Mouse (Mus musculus): ENCODE data around the gene Srpk3. TPM values are rescaled to one million over a fixed set of nuclear protein-coding genes. Genes with fewer than 3 reads are reported as not detected.
A peak's percentile ranks its signal among the peaks of the same experiment; 100 is the strongest.
"Not testable (repeated sequence)": the region's sequence is repeated elsewhere in the genome, so short reads cannot be mapped to it uniquely, and the experiment has no call there.

Srpk3 gene
- 109 and 119 TPM in 2 replicates for polyA plus RNA-seq (2012; rRNA removed)

- Histone ChIP-seq H3K4me1 (ENCODE audit: control insufficient read depth, insufficient read depth, insufficient read length) (peaks cover 7% of the 10 kb centered on the region; the same call in 1 of the 2 replicates), H3K36me3 (ENCODE audit: control insufficient read depth, insufficient read depth, low read length) (peaks cover 9% of the 10 kb centered on the region), H3K27ac (ENCODE audit: insufficient read depth, low read length) (peak within 1 kb of the TSS; percentile 70), H3K4me3 (ENCODE audit: extremely low read depth, insufficient read depth, insufficient read length) (peak within 1 kb of the TSS; percentile 52), H3K27me3 (ENCODE audit: control insufficient read depth, insufficient read depth, low read length) (no peaks in the 10 kb centered on the region)
- TF ChIP-seq POLR2A (IDR thresholded peaks at IDR 0.05; ENCODE audit: low read depth, low read length) (0 out of 2 replicates have a peak, but pooled peaks have one; percentile 11), CTCF (IDR thresholded peaks at IDR 0.05; ENCODE audit: extremely low read depth, insufficient read depth, insufficient read length, insufficient replicate concordance) (no peak)
- 32% methylated on average over 9 of the region's 9 CpGs for WGBS
- peak in 1 of 2 experiments; percentile 62 for DNase-seq (ENCODE audit: low read depth in 1 of 2, low spot score in 2 of 2)
These were observed at the start of gene Srpk3 for GRCm38 (mm10) chrX:73774168-73774760. Gene Srpk3, plus strand, starts transcription at chrX:73774405.

- H3K4me1 ChIP-seq (ENCODE audit: control insufficient read depth, insufficient read depth, insufficient read length) = no peaks in the 10 kb centered on the region
- H3K27me3 ChIP-seq (ENCODE audit: control insufficient read depth, insufficient read depth, low read length) = no peaks in the 10 kb centered on the region
- peaks cover 16% of the 10 kb centered on the region for H3K36me3 ChIP-seq (ENCODE audit: control insufficient read depth, insufficient read depth, low read length)
- no peak overlapping the region for H3K4me3 ChIP-seq (ENCODE audit: extremely low read depth, insufficient read depth, insufficient read length)
- WGBS = 57% methylated on average over 1 of the region's 1 CpGs
- DNase-seq (ENCODE audit: low read depth in 1 of 2, low spot score in 2 of 2) = no peak
- TF ChIP-seq CTCF (IDR thresholded peaks at IDR 0.05; ENCODE audit: extremely low read depth, insufficient read depth, insufficient read length, insufficient replicate concordance) (no peak), POLR2A (IDR thresholded peaks at IDR 0.05; ENCODE audit: low read depth, low read length) (no peak)
- no peak overlapping the region for H3K27ac ChIP-seq (ENCODE audit: insufficient read depth, low read length)
These were observed 43.3 kb upstream of the Srpk3 start for GRCm38 (mm10) chrX:73730908-73731307.

GRCm38 (mm10) chrX:73738155-73738554 is 36.0 kb upstream of the Srpk3 start:
- H3K4me3 ChIP-seq (ENCODE audit: extremely low read depth, insufficient read depth, insufficient read length) = no peak overlapping the region
- 47% methylated on average over 1 of the region's 1 CpGs for WGBS
- no peak for DNase-seq (ENCODE audit: low read depth in 1 of 2, low spot score in 2 of 2)
- H3K27me3 ChIP-seq (ENCODE audit: control insufficient read depth, insufficient read depth, low read length) = no peaks in the 10 kb centered on the region
- no peak for TF ChIP-seq POLR2A (IDR thresholded peaks at IDR 0.05; ENCODE audit: low read depth, low read length)
- TF ChIP-seq CTCF (IDR thresholded peaks at IDR 0.05; ENCODE audit: extremely low read depth, insufficient read depth, insufficient read length, insufficient replicate concordance) = no peak; the same call in 1 of the 2 replicates
- no peaks in the 10 kb centered on the region for H3K4me1 ChIP-seq (ENCODE audit: control insufficient read depth, insufficient read depth, insufficient read length)
- no peak overlapping the region for H3K27ac ChIP-seq (ENCODE audit: insufficient read depth, low read length)
- H3K36me3 ChIP-seq (ENCODE audit: control insufficient read depth, insufficient read depth, low read length) = peaks cover 3% of the 10 kb centered on the region; the same call in 1 of the 2 replicates

DNA sequence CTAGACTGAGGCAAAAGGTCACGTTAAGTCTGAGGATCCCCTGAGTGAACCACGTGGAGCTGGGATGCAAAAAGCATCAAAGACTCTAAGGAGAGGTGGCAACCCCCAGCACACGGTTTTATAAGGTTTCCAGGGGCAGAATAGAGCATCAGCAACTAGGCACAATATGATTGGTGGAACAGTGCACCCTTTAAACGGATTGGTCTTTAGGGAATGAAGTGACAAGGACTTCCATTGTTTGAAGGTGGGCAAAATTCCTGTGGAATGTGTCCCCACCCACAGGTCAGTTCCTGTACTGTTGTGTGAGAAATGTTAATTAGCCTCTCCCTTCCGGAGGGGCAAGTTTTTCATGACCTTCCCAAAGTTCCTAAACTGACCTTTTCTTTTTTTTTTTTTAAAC is 35.1 kb upstream of the Srpk3 start:
- Histone ChIP-seq H3K27me3 (ENCODE audit: control insufficient read depth, insufficient read depth, low read length) (no peaks in the 10 kb centered on the region), H3K27ac (ENCODE audit: insufficient read depth, low read length) (no peak overlapping the region), H3K4me1 (ENCODE audit: control insufficient read depth, insufficient read depth, insufficient read length) (no peaks in the 10 kb centered on the region), H3K4me3 (ENCODE audit: extremely low read depth, insufficient read depth, insufficient read length) (no peak overlapping the region), H3K36me3 (ENCODE audit: control insufficient read depth, insufficient read depth, low read length) (no peaks in the 10 kb centered on the region; the same call in 1 of the 2 replicates)
- TF ChIP-seq POLR2A (IDR thresholded peaks at IDR 0.05; ENCODE audit: low read depth, low read length) (no peak), CTCF (IDR thresholded peaks at IDR 0.05; ENCODE audit: extremely low read depth, insufficient read depth, insufficient read length, insufficient replicate concordance) (no peak)
- no peak for DNase-seq (ENCODE audit: low read depth in 1 of 2, low spot score in 2 of 2)
- WGBS = 72% methylated on average over 5 of the region's 5 CpGs

DNA sequence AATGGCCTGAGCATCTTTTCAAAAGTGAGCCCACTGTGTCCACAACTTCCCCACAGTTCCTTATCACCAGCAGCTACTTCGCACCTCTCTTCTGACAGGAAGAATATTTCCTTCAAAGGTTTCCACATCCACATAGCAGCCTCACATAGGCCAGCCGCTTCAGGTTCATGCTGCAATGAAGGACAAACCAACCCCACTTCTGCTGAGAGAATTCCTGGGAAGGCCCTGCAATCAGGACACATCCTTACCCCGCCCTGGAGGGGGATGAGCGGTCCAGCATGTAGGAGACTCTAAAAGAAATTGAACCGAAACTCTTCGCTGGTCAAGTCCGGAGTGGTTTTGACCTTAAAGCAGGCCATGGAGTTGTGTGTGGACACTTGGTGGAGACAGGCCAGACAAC is 34.4 kb upstream of the Srpk3 start:
- H3K36me3 ChIP-seq (ENCODE audit: control insufficient read depth, insufficient read depth, low read length); H3K27me3 ChIP-seq (ENCODE audit: control insufficient read depth, insufficient read depth, low read length); H3K4me3 ChIP-seq (ENCODE audit: extremely low read depth, insufficient read depth, insufficient read length); H3K27ac ChIP-seq (ENCODE audit: insufficient read depth, low read length); H3K4me1 ChIP-seq (ENCODE audit: control insufficient read depth, insufficient read depth, insufficient read length); DNase-seq (ENCODE audit: low read depth in 1 of 2, low spot score in 2 of 2): not testable (repeated sequence)
- 89% methylated on average over 7 of the region's 7 CpGs for WGBS

GRCm38 (mm10) chrX:73744774-73745481 is 29.3 kb upstream of the Srpk3 start:
- 77% methylated on average over 1 of the region's 1 CpGs for WGBS
- Histone ChIP-seq H3K4me1 (ENCODE audit: control insufficient read depth, insufficient read depth, insufficient read length) (no peaks in the 10 kb centered on the region), H3K27me3 (ENCODE audit: control insufficient read depth, insufficient read depth, low read length) (no peaks in the 10 kb centered on the region), H3K27ac (ENCODE audit: insufficient read depth, low read length) (no peak overlapping the region), H3K4me3 (ENCODE audit: extremely low read depth, insufficient read depth, insufficient read length) (no peak overlapping the region), H3K36me3 (ENCODE audit: control insufficient read depth, insufficient read depth, low read length) (no peaks in the 10 kb centered on the region)
- no peak for TF ChIP-seq POLR2A (IDR thresholded peaks at IDR 0.05; ENCODE audit: low read depth, low read length)
- no peak for TF ChIP-seq CTCF (IDR thresholded peaks at IDR 0.05; ENCODE audit: extremely low read depth, insufficient read depth, insufficient read length, insufficient replicate concordance)
- no peak for DNase-seq (ENCODE audit: low read depth in 1 of 2, low spot score in 2 of 2)

DNA sequence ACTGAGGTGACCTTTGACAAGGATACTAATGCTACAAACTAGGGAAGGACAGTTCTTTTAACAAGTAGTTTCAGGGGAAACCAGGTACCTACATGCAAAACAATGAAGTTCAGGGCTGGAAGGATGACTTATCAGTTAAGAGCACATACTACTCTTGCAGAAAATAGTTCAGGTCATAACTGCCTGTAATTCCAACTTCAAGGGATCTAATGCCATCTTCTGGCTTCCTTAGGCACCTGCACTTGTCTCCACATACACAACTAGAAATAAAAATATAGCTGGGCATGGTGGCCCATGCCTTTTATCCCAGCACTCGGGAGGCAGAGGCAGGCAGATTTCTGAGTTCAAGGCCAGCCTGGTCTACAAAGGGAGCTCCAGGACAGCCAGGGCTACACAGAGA is 25.2 kb upstream of the Srpk3 start:
- Histone ChIP-seq H3K4me1 (ENCODE audit: control insufficient read depth, insufficient read depth, insufficient read length) (no peaks in the 10 kb centered on the region), H3K36me3 (ENCODE audit: control insufficient read depth, insufficient read depth, low read length) (no peaks in the 10 kb centered on the region), H3K27me3 (ENCODE audit: control insufficient read depth, insufficient read depth, low read length) (no peaks in the 10 kb centered on the region), H3K4me3 (ENCODE audit: extremely low read depth, insufficient read depth, insufficient read length) (no peak overlapping the region), H3K27ac (ENCODE audit: insufficient read depth, low read length) (no peak overlapping the region)
- 90% methylated on average over 1 of the region's 1 CpGs for WGBS
- DNase-seq (ENCODE audit: low read depth in 1 of 2, low spot score in 2 of 2) = no peak
- TF ChIP-seq CTCF (IDR thresholded peaks at IDR 0.05; ENCODE audit: extremely low read depth, insufficient read depth, insufficient read length, insufficient replicate concordance) (no peak), POLR2A (IDR thresholded peaks at IDR 0.05; ENCODE audit: low read depth, low read length) (no peak)
